Mouse (Mus musculus) hindbrain, embryonic 16.5 days (tissue): ENCODE data around the gene Dlec1. TPM values are rescaled to one million over a fixed set of nuclear protein-coding genes. Genes with fewer than 3 reads are reported as not detected.

ENCODE experiments used
- ATAC-seq: fragments of 200-750 bp; cut with Nextera tagmentation; 2 replicates; pipeline ENCODE4 v1.8.0; 2017; ENCODE audit warnings: moderate TSS enrichment, moderate library complexity
- H3K27ac ChIP-seq: fragments of 300-500 bp; sonication (generic); 2 replicates; pipeline ENCODE4 v1.5.1; 2014; ENCODE audit warnings: low read depth, mild to moderate bottlenecking, control low read depth, low read length, moderate library complexity
- H3K27me3 ChIP-seq: fragments of 300-500 bp; sonication (generic); replicated peaks from 2 replicates; pipeline ENCODE4 v1.6.1; 2014; ENCODE audit warnings: low read length; ENCODE audit not compliant: control insufficient read depth, insufficient read depth
- H3K36me3 ChIP-seq: fragments of 300-500 bp; sonication (generic); 2 replicates; pipeline ENCODE4 v1.6.1; 2014; ENCODE audit warnings: mild to moderate bottlenecking, low read length, moderate library complexity, mixed read lengths; ENCODE audit not compliant: control insufficient read depth, insufficient read depth
- H3K4me1 ChIP-seq: fragments of 300-500 bp; sonication (generic); 2 replicates; pipeline ENCODE4 v1.6.1; 2014; ENCODE audit warnings: low read depth, low read length; ENCODE audit not compliant: control insufficient read depth, insufficient read depth
- H3K4me2 ChIP-seq: fragments of 300-500 bp; sonication (generic); 2 replicates; pipeline ENCODE4 v1.6.1; 2014; ENCODE audit warnings: mild to moderate bottlenecking, low read length, control low read depth, moderate library complexity
- H3K4me3 ChIP-seq: fragments of 300-500 bp; sonication (generic); 2 replicates; pipeline ENCODE4 v1.5.1; 2014; ENCODE audit warnings: mild to moderate bottlenecking, low read length, control low read depth, moderate library complexity
- H3K9ac ChIP-seq: fragments of 300-500 bp; sonication (generic); 2 replicates; pipeline ENCODE4 v1.6.1; 2014; ENCODE audit warnings: low read depth, mild to moderate bottlenecking, control low read depth, low read length, moderate library complexity
- H3K9me3 ChIP-seq: fragments of 300-500 bp; sonication (generic); 2 replicates; pipeline ENCODE4 v1.6.1; 2014; ENCODE audit warnings: mild to moderate bottlenecking, low read length, moderate library complexity; ENCODE audit not compliant: control insufficient read depth
- WGBS: fragments of 180-500 bp; shearing (Covaris S2); extraction: QIAGEN DNeasy Blood & Tissue Kit; methylation state at CpG from one replicate; pipeline ENCODE4 v1.1.7; 2014; 5-methylcytosine and 5-hydroxymethylcytosine counted together
- polyA plus RNA-seq: library from polyadenylated mRNA; unstranded; fragments of >200 nt; fragmentation: Nextera tagmentation; extraction: Ambion mirVana; gene quantifications from 2 replicates; pipeline ENCODE4 v1.2.1, GENCODE M21; 2015

The Dlec1 gene
- polyA plus RNA-seq, 1 experiment from 2014 or later: 2.9 TPM

DNA sequence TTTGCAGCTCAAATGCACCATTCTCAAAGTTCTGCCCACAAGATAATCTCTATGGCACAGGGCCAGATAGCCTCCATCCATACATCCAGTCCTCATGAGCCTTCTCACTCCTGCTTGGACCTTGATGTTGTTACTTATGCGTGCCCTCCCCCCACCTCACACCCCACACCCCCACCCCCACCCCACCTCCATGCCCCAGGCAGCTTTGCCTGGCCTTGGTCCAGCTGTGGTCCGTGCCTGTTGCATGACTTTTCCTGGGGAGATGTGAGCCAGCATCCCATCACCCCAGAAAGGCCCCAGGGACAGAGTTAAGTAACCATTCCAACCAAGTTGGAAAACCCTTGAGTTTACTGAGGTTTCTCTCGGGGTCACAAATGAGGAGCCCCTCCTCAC lies 17.9 kb downstream of the Dlec1 start:
- Histone ChIP-seq H3K4me1 (no peaks in the 10 kb centered on the region), H3K4me2 (no peak overlapping the region), H3K27ac (no peak overlapping the region), H3K9ac (no peak overlapping the region), H3K27me3 (no peaks in the 10 kb centered on the region), H3K36me3 (no peaks in the 10 kb centered on the region), H3K4me3 (no peak overlapping the region), H3K9me3 (no peaks in the 10 kb centered on the region)
- ATAC-seq: no peak
- WGBS: 72% methylated on average over 3 of the region's 3 CpGs

DNA sequence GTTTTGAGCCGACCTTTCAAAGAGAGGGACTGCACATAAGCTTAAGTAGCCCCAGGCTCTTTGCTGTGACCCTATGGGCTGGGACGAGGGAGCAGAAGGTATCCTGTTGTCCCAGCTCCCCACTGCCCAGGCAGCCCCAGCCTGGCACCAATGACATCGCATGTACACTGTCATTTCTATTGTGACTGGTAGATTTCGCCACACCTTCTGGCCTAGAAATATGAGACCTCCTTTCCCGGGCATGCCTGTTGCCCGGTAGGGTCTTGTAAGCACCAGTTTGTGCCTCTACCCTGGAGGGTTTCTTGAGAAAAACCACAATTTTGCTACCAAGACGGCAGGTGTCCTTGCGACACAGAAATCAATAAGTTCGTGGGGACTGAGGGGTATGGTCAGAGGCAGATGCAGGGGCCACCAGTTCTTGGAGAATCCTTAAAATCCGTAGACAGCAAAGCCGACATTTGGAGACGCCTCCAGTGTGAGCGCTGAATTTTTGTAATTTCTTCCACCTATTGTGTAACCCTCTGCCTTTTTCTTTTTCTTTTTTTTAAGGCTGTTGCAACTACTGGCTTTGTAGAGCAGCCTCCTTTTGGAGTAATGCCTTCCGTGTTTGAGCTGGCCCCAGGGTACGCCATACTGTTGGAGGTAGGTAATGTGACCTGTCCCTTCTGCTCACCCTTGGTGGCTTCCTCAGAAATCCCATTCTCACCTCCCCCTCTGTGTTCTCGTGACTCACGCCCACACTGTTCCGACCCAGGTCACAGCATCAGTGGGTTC lies 20.5 kb downstream of the Dlec1 start:
- Histone ChIP-seq H3K4me1 (no peaks in the 10 kb centered on the region), H3K27ac (no peak overlapping the region), H3K27me3 (no peaks in the 10 kb centered on the region), H3K9me3 (no peaks in the 10 kb centered on the region), H3K4me2 (no peak overlapping the region), H3K9ac (no peak overlapping the region), H3K36me3 (no peaks in the 10 kb centered on the region), H3K4me3 (no peak overlapping the region)
- ATAC-seq: no peak
- 90% methylated on average over 18 of the region's 18 CpGs for WGBS

DNA sequence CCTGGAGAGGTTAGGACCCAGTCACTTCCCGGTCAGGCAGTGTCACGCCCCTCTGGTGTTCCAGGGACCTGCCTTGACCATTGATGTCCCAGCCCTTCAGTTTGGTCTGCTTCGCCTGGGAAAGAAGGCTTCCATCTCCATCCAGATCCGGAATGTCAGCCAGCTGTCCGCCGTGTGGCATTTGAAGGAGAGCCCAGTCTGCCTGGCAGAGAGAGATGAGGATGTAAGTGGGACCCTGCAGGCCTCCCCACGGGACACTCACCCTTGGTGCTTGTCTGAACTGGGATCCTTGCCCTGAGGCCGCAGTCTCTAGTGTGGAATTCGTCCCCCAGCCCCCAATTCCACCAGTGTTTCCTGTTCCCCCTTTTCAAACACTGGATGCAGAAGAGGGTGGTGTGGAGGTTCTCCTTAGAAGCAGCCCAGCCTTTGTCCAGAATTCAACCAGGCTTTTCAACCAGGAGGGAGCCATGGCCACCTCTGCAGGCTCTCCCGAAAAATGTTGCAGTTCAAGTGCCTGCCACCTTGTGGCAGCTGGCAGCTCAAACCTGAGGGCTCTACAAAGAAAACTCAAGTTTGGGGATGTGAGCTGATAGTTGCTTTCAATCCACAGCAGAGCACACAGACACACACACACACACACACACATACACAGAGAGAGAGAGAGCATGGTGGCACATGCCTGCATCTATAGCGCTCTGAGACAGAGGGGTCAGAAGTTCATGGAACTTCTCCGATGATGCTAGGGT lies 26.3 kb downstream of the Dlec1 start:
- 76% methylated on average over 12 of the region's 12 CpGs for WGBS

DNA sequence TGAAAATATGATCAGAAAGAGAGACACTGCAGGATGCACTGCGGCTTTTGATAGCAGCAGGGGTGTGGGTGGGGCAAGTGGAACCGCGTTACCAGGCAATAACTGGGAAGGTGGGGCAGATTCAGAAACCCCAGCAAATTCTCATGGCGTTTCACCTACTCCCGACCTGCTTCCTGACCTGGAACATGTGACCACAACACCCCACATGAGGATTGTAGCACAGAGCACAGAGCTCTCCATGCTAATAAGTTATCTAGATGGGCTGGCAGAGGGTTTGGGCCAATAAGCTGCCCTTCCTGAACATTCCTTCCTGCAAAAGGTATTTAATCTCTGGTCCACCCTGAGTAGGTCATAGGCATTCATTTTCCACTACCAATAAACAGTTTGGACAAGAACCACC lies 28.4 kb downstream of the Dlec1 start:
- Histone ChIP-seq H3K4me2 (no peak overlapping the region), H3K36me3 (no peaks in the 10 kb centered on the region), H3K4me1 (no peaks in the 10 kb centered on the region), H3K9ac (no peak overlapping the region), H3K9me3 (no peaks in the 10 kb centered on the region), H3K27me3 (no peaks in the 10 kb centered on the region), H3K27ac (no peak overlapping the region), H3K4me3 (no peak overlapping the region)
- WGBS: 55% methylated on average over 5 of the region's 5 CpGs
- ATAC-seq: no peak

More for the DNA sequence above, 26.3 kb downstream of the Dlec1 start:
- H3K4me3 ChIP-seq: no peak overlapping the region
- H3K9ac ChIP-seq: no peak overlapping the region
- no peak overlapping the region for H3K4me2 ChIP-seq
- no peak overlapping the region for H3K27ac ChIP-seq
- ATAC-seq: no peak
- H3K27me3 ChIP-seq: no peaks in the 10 kb centered on the region
- no peaks in the 10 kb centered on the region for H3K36me3 ChIP-seq
- no peaks in the 10 kb centered on the region for H3K4me1 ChIP-seq
- H3K9me3 ChIP-seq: no peaks in the 10 kb centered on the region

DNA sequence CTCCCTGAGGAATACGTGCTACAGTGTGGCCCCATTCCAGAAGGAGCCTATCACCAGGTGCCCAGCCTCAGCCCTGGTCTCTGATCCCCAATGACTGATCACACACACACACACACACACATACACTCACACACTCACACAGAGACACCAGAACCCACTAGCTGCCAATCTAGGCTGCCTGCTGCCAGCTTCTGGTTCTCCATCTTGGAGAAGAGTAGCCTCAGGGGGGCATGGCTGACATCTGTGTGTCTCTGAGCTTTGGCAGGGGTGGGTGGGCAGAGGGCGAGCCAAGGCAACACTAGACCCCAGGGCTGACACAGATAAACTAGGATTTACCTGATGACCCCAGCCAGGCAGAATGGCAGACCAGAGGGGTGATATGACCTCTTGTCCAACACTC lies 36.6 kb downstream of the Dlec1 start:
- H3K27ac ChIP-seq: no peak overlapping the region
- WGBS: 85% methylated on average over 2 of the region's 2 CpGs
- no peak overlapping the region for H3K9ac ChIP-seq
- H3K4me2 ChIP-seq: no peak overlapping the region
- no peak overlapping the region for H3K4me3 ChIP-seq
- no peak for ATAC-seq
- H3K9me3 ChIP-seq: no peaks in the 10 kb centered on the region
- H3K27me3 ChIP-seq: no peaks in the 10 kb centered on the region
- no peaks in the 10 kb centered on the region for H3K36me3 ChIP-seq
- no peaks in the 10 kb centered on the region for H3K4me1 ChIP-seq

DNA sequence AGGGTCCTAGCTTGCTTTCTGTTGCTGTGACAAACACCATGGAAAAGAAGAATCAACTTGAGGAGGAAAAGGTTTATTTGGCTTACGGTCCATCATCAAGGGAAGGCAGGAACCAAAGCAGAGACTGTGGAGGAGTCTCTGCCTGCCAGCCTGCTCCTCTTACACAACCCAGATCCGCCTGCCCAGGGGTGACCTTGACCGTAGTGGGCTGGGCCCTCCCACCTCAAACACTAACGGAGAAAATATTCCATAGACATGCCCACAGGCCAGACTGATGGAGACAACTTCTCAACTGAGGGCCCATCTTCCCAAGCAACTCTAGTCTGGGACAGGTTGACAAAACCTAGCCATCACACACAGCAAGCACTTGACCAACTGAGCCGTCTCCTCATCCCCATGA lies 39.8 kb downstream of the Dlec1 start:
- Histone ChIP-seq H3K4me3 (no peak overlapping the region), H3K27ac (no peak overlapping the region), H3K9me3 (no peaks in the 10 kb centered on the region), H3K4me2 (no peak overlapping the region), H3K4me1 (no peaks in the 10 kb centered on the region), H3K9ac (no peak overlapping the region), H3K27me3 (no peaks in the 10 kb centered on the region), H3K36me3 (no peaks in the 10 kb centered on the region)
- 97% methylated on average over 5 of the region's 5 CpGs for WGBS
- ATAC-seq: no peak

DNA sequence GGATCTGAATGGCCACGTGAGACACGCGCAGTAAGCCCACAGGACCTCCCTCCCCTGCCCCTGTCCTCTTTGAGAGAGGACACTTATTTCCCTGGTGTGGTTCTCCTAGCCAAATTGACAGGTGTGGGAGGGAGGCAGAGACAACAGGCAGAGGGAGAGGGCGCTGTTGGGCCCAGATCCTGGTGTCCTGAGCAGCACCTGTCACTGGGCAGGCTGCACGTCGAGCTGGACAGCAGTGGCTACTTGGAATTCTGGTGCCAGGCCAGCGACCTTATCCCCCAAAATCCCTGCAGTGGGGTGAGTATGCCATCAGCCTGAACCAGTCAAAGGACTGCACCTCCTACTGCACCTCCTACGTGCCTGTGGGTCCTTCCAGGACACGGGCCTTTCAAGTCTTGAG lies 41.1 kb downstream of the Dlec1 start:
- Histone ChIP-seq H3K27ac (no peak overlapping the region), H3K4me2 (no peak overlapping the region), H3K27me3 (no peaks in the 10 kb centered on the region), H3K36me3 (no peaks in the 10 kb centered on the region), H3K9ac (no peak overlapping the region), H3K4me1 (no peaks in the 10 kb centered on the region), H3K4me3 (no peak overlapping the region), H3K9me3 (no peaks in the 10 kb centered on the region)
- ATAC-seq: no peak
- WGBS: 78% methylated on average over 9 of the region's 9 CpGs

DNA sequence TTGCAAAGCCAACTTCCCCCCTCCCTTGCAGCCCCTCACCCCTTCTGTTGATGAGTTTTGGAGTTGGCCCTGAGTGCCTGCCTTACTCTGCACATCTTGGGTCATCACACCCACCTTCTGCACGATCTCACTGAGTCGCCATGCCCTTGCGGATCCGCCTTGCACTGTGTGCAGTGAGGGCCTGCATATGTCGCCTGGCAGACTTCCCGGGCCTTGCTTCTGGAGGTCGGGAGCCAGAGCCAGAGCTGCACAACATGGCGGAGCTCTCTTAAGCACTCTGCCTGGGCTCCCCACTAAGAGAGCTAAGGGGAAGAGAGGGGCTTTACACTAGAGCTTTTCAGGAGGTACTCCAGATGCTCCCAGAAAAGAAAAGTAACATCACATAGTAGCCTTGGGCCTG lies 42.4 kb downstream of the Dlec1 start:
- H3K27me3 ChIP-seq: no peaks in the 10 kb centered on the region
- no peak overlapping the region for H3K4me2 ChIP-seq
- no peak overlapping the region for H3K9ac ChIP-seq
- no peaks in the 10 kb centered on the region for H3K36me3 ChIP-seq
- WGBS: 73% methylated on average over 8 of the region's 8 CpGs
- ATAC-seq: peak; percentile 73; the same call in 1 of the 2 replicates
- H3K4me1 ChIP-seq: no peaks in the 10 kb centered on the region
- H3K27ac ChIP-seq: no peak overlapping the region
- H3K4me3 ChIP-seq: no peak overlapping the region
- no peaks in the 10 kb centered on the region for H3K9me3 ChIP-seq

DNA sequence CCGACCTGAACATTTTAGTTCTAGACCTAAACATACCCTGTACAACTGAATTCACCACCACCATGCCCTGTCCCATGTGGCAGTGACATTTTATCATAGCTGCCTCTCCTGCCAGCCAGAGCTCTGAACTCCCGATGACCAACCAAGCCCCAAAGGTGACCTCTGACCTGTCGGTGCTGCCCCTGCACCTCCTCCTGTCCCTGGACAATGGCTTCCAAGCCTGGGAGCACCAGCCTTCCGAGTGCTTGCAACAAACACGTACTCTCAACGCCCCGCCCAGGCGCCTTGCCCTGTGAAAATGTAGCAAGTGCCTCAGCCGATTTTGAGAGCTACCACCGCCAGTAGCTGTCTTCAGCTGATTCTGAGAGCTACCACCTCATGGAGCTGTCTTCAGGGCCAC lies 42.9 kb downstream of the Dlec1 start:
- Histone ChIP-seq H3K4me1 (no peaks in the 10 kb centered on the region), H3K27me3 (no peaks in the 10 kb centered on the region), H3K4me3 (no peak overlapping the region), H3K27ac (no peak overlapping the region), H3K4me2 (no peak overlapping the region), H3K9ac (no peak overlapping the region), H3K9me3 (no peaks in the 10 kb centered on the region), H3K36me3 (no peaks in the 10 kb centered on the region)
- WGBS: 52% methylated on average over 9 of the region's 10 CpGs
- no peak for ATAC-seq
